Mouse (Mus musculus): ENCODE data around the gene Ddah2. TPM values are rescaled to one million over a fixed set of nuclear protein-coding genes. Genes with fewer than 3 reads are reported as not detected.

Ddah2 gene
- polyA plus RNA-seq, 2 experiments: 12.0 to 16.1 TPM

GRCm38 (mm10) chr17:35048149-35048931, 10.5 kb upstream of the Ddah2 start:
- no peaks in the 10 kb centered on the region for H3K9me3 ChIP-seq (ENCODE audit: control insufficient read depth, low read length)
- TF ChIP-seq EP300 (IDR thresholded peaks at IDR 0.05; ENCODE audit: low read depth) (no peak), CTCF (IDR thresholded peaks at IDR 0.05; ENCODE audit: low read depth) (no peak)
- peaks cover 14% of the 10 kb centered on the region for H3K36me3 ChIP-seq (replicated peaks; ENCODE audit: control insufficient read depth, insufficient read depth, low read depth)
- H3K4me2 ChIP-seq (ENCODE audit: low read depth): peak overlapping the region; percentile 98
- peak overlapping the region; percentile 57 for H3K9ac ChIP-seq (replicated peaks)
- WGBS (ENCODE audit: insufficient replicate concordance): 3% methylated on average over 11 of the region's 11 CpGs
- H3K27me3 ChIP-seq (ENCODE audit: control insufficient read depth, insufficient read depth, low read length): no peaks in the 10 kb centered on the region
- DNase-seq (ENCODE audit: low read depth in 3 of 3, low spot score in 3 of 3) (no peak), ATAC-seq (ENCODE audit: insufficient read depth) (no peak)
- peaks cover 63 to 65% of the 10 kb centered on the region in 2 experiments for H3K4me1 ChIP-seq (replicated peaks; ENCODE audit: control insufficient read depth in 2 of 2, insufficient read depth in 2 of 2, low read length in 1 of 2)
- peak overlapping the region; percentile 81 for H3K27ac ChIP-seq
- H3K4me3 ChIP-seq (ENCODE audit: insufficient read depth in 1 of 2, low read depth in 2 of 2, low read length in 2 of 2): peak overlapping the region; percentile 34 to 38

- ATAC-seq (ENCODE audit: insufficient read depth) (no peak), DNase-seq (ENCODE audit: low read depth in 3 of 3, low spot score in 3 of 3) (no peak)
- H3K4me3 ChIP-seq (ENCODE audit: insufficient read depth in 1 of 2, low read depth in 2 of 2, low read length in 2 of 2): peak overlapping the region in 1 of 2 experiments; percentile 81; a peak in 1 of 4 replicates
- H3K4me2 ChIP-seq (ENCODE audit: low read depth): peak overlapping the region; percentile 98
- H3K9me3 ChIP-seq (ENCODE audit: control insufficient read depth, low read length): no peaks in the 10 kb centered on the region
- WGBS (ENCODE audit: insufficient replicate concordance): 32% methylated on average over 5 of the region's 5 CpGs
- H3K36me3 ChIP-seq (replicated peaks; ENCODE audit: control insufficient read depth, insufficient read depth, low read depth): peaks cover 20% of the 10 kb centered on the region
- TF ChIP-seq EP300 (IDR thresholded peaks at IDR 0.05; ENCODE audit: low read depth) (no peak), CTCF (IDR thresholded peaks at IDR 0.05; ENCODE audit: low read depth) (no peak)
- H3K9ac ChIP-seq (replicated peaks): no peak overlapping the region; the same call in 1 of the 2 replicates
- H3K27ac ChIP-seq: peak overlapping the region; percentile 81
- no peaks in the 10 kb centered on the region for H3K27me3 ChIP-seq (ENCODE audit: control insufficient read depth, insufficient read depth, low read length)
- peaks cover 57 to 59% of the 10 kb centered on the region in 2 experiments for H3K4me1 ChIP-seq (replicated peaks; ENCODE audit: control insufficient read depth in 2 of 2, insufficient read depth in 2 of 2, low read length in 1 of 2)
Measured at GRCm38 (mm10) chr17:35048932-35049440, 9.8 kb upstream of the Ddah2 start.

DNA sequence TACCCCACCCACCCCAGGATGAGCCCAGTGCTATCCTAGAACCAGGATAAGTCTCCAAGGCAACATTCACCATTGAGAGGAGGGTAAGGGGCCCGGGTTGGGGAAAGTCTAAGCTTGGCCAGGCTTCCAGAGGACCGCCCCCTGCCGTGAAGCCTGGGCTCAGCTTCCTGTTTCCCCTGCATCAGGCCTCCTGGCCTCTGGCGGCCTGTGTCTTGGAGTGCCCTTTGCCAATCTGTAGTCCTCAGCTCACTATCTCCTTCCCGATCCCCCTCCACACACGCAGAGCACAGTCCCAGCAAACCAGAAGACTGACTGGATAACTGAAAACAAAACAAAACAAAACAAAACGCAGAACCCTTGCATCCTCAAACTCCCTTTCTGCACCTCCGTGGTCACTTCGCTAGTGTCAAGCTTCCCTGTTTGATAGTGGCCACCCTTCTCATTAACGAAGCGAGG, 9.2 kb upstream of the Ddah2 start, which contains the start of gene Clic1:
Clic1 (plus strand) TSS at position 406 of the 456 bp plus-strand sequence.
- H3K4me1 ChIP-seq (replicated peaks; ENCODE audit: control insufficient read depth in 2 of 2, insufficient read depth in 2 of 2, low read length in 1 of 2): peaks cover 51 to 53% of the 10 kb centered on the region in 2 experiments

DNA sequence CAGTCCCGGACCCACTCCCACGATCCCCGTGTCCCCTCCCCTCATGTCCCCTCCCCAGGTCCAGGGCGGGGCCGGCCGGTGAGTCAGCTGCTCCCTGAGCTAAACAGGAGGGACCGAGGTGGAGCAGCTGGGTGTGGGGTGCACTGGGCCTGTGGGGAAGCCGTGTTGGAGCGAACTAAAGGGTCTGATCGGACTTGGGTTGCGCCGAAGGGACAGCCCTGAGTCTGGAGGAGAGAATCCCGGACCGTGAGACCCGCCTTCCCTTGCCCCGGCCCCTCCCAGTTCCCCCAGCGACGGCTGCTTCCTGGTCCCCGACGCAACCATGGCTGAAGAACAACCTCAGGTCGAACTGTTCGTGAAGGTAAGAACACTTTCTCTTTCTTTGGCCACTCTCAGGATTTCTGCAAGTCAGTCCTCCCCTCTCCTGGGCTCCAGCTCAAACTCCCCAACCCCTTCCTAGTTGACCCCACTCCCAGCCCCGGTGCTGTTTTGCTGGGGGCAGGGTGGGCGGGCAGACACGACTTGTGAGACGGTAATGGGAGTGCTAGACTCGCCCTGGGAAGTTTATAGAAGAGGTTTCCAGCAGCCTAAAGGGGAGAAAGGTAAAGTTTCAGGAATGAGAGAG, 8.6 kb upstream of the Ddah2 start:
- peak overlapping the region; percentile 81 to 93 for H3K4me3 ChIP-seq (ENCODE audit: insufficient read depth in 1 of 2, low read depth in 2 of 2, low read length in 2 of 2)
- no peak for TF ChIP-seq CTCF (IDR thresholded peaks at IDR 0.05; ENCODE audit: low read depth)
- TF ChIP-seq EP300 (IDR thresholded peaks at IDR 0.05; ENCODE audit: low read depth): no peak
- peak overlapping the region; percentile 81 for H3K27ac ChIP-seq
- H3K4me1 ChIP-seq (replicated peaks; ENCODE audit: control insufficient read depth in 2 of 2, insufficient read depth in 2 of 2, low read length in 1 of 2): peaks cover 45 to 47% of the 10 kb centered on the region in 2 experiments
- ATAC-seq (ENCODE audit: insufficient read depth): peak; percentile 24; the same call in 1 of the 2 replicates
- no peaks in the 10 kb centered on the region for H3K27me3 ChIP-seq (ENCODE audit: control insufficient read depth, insufficient read depth, low read length)
- H3K9ac ChIP-seq (replicated peaks): peak overlapping the region; percentile 89
- peaks cover 30% of the 10 kb centered on the region for H3K36me3 ChIP-seq (replicated peaks; ENCODE audit: control insufficient read depth, insufficient read depth, low read depth)
- no peaks in the 10 kb centered on the region for H3K9me3 ChIP-seq (ENCODE audit: control insufficient read depth, low read length)
- under 1% methylated on average over 27 of the region's 27 CpGs for WGBS (ENCODE audit: insufficient replicate concordance)
- peak in 2 of 3 experiments; percentile 49 to 53 for DNase-seq (ENCODE audit: low read depth in 3 of 3, low spot score in 3 of 3)
- peak overlapping the region; percentile 98 for H3K4me2 ChIP-seq (ENCODE audit: low read depth)

More for the DNA sequence above, 9.2 kb upstream of the Ddah2 start, which contains the start of gene Clic1:
- Histone ChIP-seq H3K9ac (replicated peaks) (peak within 1 kb of the TSS; percentile 89), H3K27ac (peak within 1 kb of the TSS; percentile 81), H3K4me2 (ENCODE audit: low read depth) (peak within 1 kb of the TSS; percentile 98), H3K9me3 (ENCODE audit: control insufficient read depth, low read length) (no peaks in the 10 kb centered on the region), H3K36me3 (replicated peaks; ENCODE audit: control insufficient read depth, insufficient read depth, low read depth) (peaks cover 25% of the 10 kb centered on the region), H3K4me3 (ENCODE audit: insufficient read depth in 1 of 2, low read depth in 2 of 2, low read length in 2 of 2) (peak within 1 kb of the TSS; percentile 81 to 93), H3K27me3 (ENCODE audit: control insufficient read depth, insufficient read depth, low read length) (no peaks in the 10 kb centered on the region)
- TF ChIP-seq CTCF (IDR thresholded peaks at IDR 0.05; ENCODE audit: low read depth) (peak; percentile 47), EP300 (IDR thresholded peaks at IDR 0.05; ENCODE audit: low read depth) (no peak)
- peak in 1 of 3 experiments; percentile 60 for DNase-seq (ENCODE audit: low read depth in 3 of 3, low spot score in 3 of 3)
- WGBS (ENCODE audit: insufficient replicate concordance): 1% methylated on average over 11 of the region's 11 CpGs
- peak; percentile 7; the same call in 1 of the 2 replicates for ATAC-seq (ENCODE audit: insufficient read depth)

Measured in liver, embryonic 14.5 days (tissue).